Mouse (Mus musculus) hindbrain, embryonic 11.5 days (tissue): Measurements from ENCODE around the gene Phf13. TPM values are rescaled to one million over a fixed set of nuclear protein-coding genes. Genes with fewer than 3 reads are reported as not detected.

Experiments
- ATAC-seq: fragments of 200-750 bp; cut with Nextera tagmentation; 2 replicates; pipeline ENCODE4 v1.8.0; 2017; ENCODE audit warnings: mild to moderate bottlenecking, moderate TSS enrichment, moderate library complexity; ENCODE audit not compliant: low FRiP score
- DNase-seq: peaks from one replicate; pipeline ENCODE4 v3.0.0-alpha.2; 2015; ENCODE audit warnings: low spot score
- H3K27ac ChIP-seq: fragments of 300-500 bp; sonication (generic); 2 replicates; pipeline ENCODE4 v1.5.1; 2014; ENCODE audit warnings: mild to moderate bottlenecking, low read depth, low read length
- H3K27me3 ChIP-seq: fragments of 300-500 bp; sonication (generic); 2 replicates; pipeline ENCODE4 v1.6.1; 2014; ENCODE audit warnings: mild to moderate bottlenecking, low read length, moderate library complexity, mixed read lengths; ENCODE audit not compliant: control insufficient read depth, insufficient read depth
- H3K36me3 ChIP-seq: fragments of 300-500 bp; sonication (generic); 2 replicates; pipeline ENCODE4 v1.6.1; 2014; ENCODE audit warnings: mild to moderate bottlenecking, low read length, moderate library complexity, mixed read lengths; ENCODE audit not compliant: control insufficient read depth, insufficient read depth
- H3K4me1 ChIP-seq: fragments of 300-500 bp; sonication (generic); replicated peaks from 2 replicates; pipeline ENCODE4 v1.6.1; 2014; ENCODE audit warnings: low read length, mixed read lengths; ENCODE audit not compliant: control insufficient read depth, insufficient read depth
- H3K4me2 ChIP-seq: fragments of 300-500 bp; sonication (generic); replicated peaks from 2 replicates; pipeline ENCODE4 v1.6.1; 2014; ENCODE audit warnings: mild to moderate bottlenecking, low read depth, low read length
- H3K4me3 ChIP-seq: fragments of 300-500 bp; sonication (generic); 2 replicates; pipeline ENCODE4 v1.5.1; 2014; ENCODE audit warnings: low read depth, low read length
- H3K9ac ChIP-seq: fragments of 300-500 bp; sonication (generic); 2 replicates; pipeline ENCODE4 v1.6.1; 2014; ENCODE audit warnings: low read depth, low read length
- H3K9me3 ChIP-seq: fragments of 300-500 bp; sonication (generic); 2 replicates; pipeline ENCODE4 v1.6.1; 2016; ENCODE audit warnings: low read length; ENCODE audit not compliant: control insufficient read depth
- WGBS: fragments of 180-500 bp; shearing (Covaris S2); extraction: QIAGEN DNeasy Blood & Tissue Kit; methylation state at CpG from one replicate; pipeline ENCODE4 v1.1.7; 2014; 5-methylcytosine and 5-hydroxymethylcytosine counted together
- polyA plus RNA-seq: library from polyadenylated mRNA; unstranded; fragments of >200 nt; fragmentation: Nextera tagmentation; extraction: Ambion mirVana; gene quantifications from 2 replicates; pipeline ENCODE4 v1.2.1, GENCODE M21; 2014

The Phf13 gene
- polyA plus RNA-seq, 1 experiment from 2014 or later, result 15.2 TPM

DNA sequence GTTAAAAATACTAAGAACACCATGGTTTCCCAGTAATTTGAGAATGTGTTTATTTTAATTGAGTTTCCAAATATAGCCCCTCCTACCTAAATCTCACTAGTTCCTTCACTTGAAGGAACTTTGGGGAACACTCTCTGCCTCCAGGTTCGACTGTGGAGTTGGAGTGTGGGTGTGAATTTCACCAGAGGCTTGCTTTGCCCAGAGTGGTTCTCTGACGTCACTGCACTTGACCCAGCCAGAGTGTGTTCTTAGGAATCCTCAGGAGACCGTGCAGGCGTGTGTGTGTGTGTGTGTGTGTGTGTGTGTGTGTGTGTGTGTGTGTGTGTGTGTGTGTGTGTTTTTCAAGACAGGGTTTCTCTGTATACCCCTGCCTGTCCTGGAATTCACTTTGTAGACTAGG lies 4.8 kb upstream of the Phf13 start:
- Histone ChIP-seq H3K9me3 (no peaks in the 10 kb centered on the region), H3K9ac (no peak overlapping the region), H3K4me2 (no peak overlapping the region), H3K36me3 (no peaks in the 10 kb centered on the region), H3K27ac (no peak overlapping the region), H3K27me3 (no peaks in the 10 kb centered on the region), H3K4me1 (no peaks in the 10 kb centered on the region), H3K4me3 (no peak overlapping the region)
- DNase-seq (no peak), ATAC-seq (no peak)
- 58% methylated on average over 4 of the region's 4 CpGs for WGBS

DNA sequence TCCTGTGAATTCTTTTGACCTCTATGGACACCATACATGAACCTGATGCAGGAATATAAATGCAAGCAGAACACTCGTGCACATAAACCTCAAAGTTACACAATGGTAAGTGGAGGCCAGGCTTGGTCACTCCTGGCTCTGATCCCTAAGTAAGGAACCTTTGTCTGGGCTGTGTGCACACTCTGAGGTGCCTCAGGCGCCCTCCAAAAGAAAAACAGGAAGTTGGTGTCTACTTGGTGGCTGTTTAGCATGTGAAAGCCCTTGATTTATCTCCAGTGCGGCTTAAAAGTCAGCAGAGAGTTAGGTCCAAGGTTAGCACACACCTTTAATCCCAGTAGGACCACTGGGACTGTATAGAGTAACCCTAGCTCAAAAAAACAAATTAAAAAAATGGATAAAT lies 3.4 kb upstream of the Phf13 start:
- no peaks in the 10 kb centered on the region for H3K36me3 ChIP-seq
- no peaks in the 10 kb centered on the region for H3K9me3 ChIP-seq
- no peak overlapping the region for H3K4me3 ChIP-seq
- H3K27ac ChIP-seq, result no peak overlapping the region
- H3K4me2 ChIP-seq, result no peak overlapping the region
- no peak overlapping the region for H3K9ac ChIP-seq
- whole genome bisulfite sequencing, result 62% methylated on average over 3 of the region's 3 CpGs
- no peak for DNase-seq
- H3K27me3 ChIP-seq, result no peaks in the 10 kb centered on the region
- ATAC-seq, result no peak
- no peaks in the 10 kb centered on the region for H3K4me1 ChIP-seq

DNA sequence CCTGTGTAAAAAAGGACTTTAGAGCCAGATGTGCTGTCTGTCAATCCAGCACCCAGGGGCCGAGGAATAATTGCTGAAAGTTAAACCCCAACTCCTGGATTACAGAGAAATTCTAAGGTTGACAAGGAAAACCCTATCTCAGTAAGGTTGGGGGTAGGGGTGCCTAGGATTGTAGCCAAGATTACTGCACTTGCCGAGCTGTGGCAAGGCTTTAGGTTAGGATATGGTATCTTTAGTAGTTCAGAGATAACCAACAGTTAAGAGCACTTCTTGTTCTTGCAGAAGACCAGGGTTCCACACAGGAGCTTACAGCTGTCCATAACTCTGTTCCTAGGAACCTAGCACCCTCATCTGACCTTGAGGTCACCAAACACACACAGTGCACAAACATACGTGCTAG lies 1.6 kb upstream of the Phf13 start:
- Histone ChIP-seq H3K36me3 (no peaks in the 10 kb centered on the region), H3K27ac (no peak overlapping the region), H3K4me3 (peak overlapping the region; percentile 100; the same call in 1 of the 2 replicates), H3K4me1 (0 out of 2 replicates have a peak, but pooled peaks cover 3% of the 10 kb centered on the region), H3K9me3 (no peaks in the 10 kb centered on the region), H3K4me2 (no peak overlapping the region), H3K9ac (no peak overlapping the region), H3K27me3 (no peaks in the 10 kb centered on the region)
- DNase-seq (no peak), ATAC-seq (no peak)
- WGBS, result 70% methylated on average over 3 of the region's 3 CpGs

DNA sequence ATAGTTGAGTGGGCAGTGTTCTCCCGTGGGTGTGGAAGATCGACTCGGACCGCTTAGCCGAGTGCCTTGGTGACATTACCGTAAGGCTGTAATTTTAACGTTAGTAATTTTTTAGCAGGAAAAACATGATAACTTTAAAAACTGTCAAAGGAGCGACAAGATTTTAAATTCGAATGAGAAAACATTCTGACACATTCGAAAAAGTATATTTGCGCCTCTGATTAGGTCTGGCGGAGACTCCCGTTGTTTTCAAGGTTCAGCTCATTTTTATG lies 829 bp upstream of the Phf13 start:
- H3K36me3 ChIP-seq, result no peaks in the 10 kb centered on the region
- ATAC-seq, result no peak
- H3K4me3 ChIP-seq, result peak overlapping the region; percentile 100
- 0 out of 2 replicates have a peak, but pooled peaks cover 3% of the 10 kb centered on the region for H3K4me1 ChIP-seq
- peak overlapping the region; percentile 74 for H3K27ac ChIP-seq
- no peaks in the 10 kb centered on the region for H3K9me3 ChIP-seq
- DNase-seq, result no peak
- 7% methylated on average over 13 of the region's 13 CpGs for WGBS
- peak overlapping the region; percentile 75 for H3K9ac ChIP-seq
- H3K27me3 ChIP-seq, result no peaks in the 10 kb centered on the region
- peak overlapping the region; percentile 69 for H3K4me2 ChIP-seq

DNA sequence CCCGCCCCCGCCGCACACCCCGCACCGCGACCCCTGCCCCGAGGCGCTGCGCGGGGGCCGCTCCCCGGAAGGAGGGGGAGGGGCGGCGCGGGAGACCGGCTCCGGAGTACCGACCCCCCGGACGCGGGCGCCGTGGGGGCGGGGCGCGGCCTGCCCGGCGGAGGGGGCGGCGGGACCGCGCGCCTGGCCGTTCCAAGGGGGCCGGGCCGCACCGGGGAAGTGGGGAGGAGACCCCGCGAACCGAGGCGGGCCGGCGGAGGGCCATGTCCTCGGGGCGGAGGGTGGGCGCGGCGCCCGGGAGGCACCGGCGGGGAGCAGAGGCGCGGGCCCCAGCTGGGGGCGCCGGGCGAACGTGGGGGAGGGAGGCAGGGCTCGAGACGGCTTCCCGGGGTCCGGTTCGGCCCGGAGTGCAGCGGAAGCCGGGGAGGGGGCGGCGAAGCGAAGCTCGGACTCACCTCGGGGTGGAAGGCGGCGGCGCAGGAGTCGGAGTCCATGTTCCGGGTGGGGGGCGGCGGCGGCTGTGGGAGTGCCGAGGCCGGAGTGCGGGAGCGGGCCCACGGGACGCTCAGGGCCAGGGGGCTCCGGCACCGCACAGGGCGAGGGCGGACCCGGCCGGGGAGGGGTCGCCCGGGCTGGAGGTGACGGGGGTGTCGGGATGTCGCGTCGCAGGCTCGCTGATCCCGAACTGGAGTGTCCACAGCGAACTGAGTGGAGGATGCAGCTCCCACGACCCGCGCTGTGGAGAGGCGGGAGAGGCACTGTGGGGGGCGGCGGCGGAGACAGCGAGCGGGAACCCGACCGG lies 486 bp downstream of the Phf13 start:
- under 1% methylated on average over 61 of the region's 111 CpGs for WGBS
- Histone ChIP-seq H3K9ac (peak overlapping the region; percentile 93), H3K9me3 (no peaks in the 10 kb centered on the region), H3K36me3 (peaks cover 8% of the 10 kb centered on the region; the same call in 1 of the 2 replicates), H3K4me1 (0 out of 2 replicates have a peak, but pooled peaks cover 3% of the 10 kb centered on the region), H3K27me3 (no peaks in the 10 kb centered on the region), H3K27ac (peak overlapping the region; percentile 78), H3K4me2 (peak overlapping the region; percentile 88), H3K4me3 (peak overlapping the region; percentile 100)
- DNase-seq (no peak), ATAC-seq (peak; percentile 2; the same call in 1 of the 2 replicates)

DNA sequence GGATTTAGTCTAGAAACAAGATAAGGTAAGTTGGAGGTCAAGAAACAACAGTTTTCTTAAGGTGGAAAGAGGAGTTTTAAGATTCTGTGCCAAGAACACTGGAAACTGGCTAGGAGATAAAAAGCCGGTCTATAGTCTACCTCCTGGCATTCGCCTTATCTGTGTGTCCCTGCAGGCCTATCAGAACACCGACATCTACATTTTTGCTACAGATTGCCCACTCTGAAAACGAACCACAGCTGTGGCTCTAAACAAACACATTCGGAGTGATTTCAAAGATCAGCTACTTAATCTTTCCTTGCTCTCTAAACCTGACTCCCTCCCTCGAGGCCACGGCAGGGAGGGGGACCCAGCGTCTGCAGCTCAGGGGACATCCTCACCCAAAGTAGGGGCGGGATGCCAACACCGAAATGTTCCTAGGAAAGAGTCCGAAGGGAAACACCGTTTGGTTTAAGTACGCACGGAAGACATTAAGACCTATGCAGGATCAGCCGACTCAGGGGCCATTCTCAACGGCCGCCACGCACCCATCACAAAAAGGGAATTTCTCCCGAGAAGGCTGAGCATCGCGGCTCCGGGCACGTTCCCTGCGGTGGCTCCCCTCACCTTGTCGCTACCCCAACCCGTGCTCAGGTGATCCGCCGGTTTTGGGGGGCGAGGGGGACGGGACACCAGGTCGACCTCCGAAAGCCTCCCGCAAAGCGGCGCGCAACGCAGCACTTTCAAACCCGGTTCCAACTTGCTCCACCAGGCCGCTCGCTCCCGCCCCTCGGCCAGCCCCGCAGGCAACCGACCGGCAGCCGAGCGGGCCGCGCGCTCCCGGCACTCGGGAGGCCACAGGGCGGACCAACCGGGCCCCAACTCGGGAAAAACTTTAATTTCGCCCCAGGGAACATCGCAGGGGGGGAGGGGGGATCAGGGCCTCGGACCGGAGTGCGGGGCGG lies 1.6 kb downstream of the Phf13 start:
- WGBS, result under 1% methylated on average over 54 of the region's 61 CpGs
- H3K9me3 ChIP-seq, result no peaks in the 10 kb centered on the region
- H3K27me3 ChIP-seq, result no peaks in the 10 kb centered on the region
- peak overlapping the region; percentile 100 for H3K4me3 ChIP-seq
- H3K4me2 ChIP-seq, result peak overlapping the region; percentile 88
- H3K9ac ChIP-seq, result peak overlapping the region; percentile 93
- H3K36me3 ChIP-seq, result peaks cover 9% of the 10 kb centered on the region; the same call in 1 of the 2 replicates
- H3K27ac ChIP-seq, result peak overlapping the region; percentile 78
- ATAC-seq (no peak), DNase-seq (peak; percentile 61)
- H3K4me1 ChIP-seq, result 0 out of 2 replicates have a peak, but pooled peaks cover 3% of the 10 kb centered on the region

DNA sequence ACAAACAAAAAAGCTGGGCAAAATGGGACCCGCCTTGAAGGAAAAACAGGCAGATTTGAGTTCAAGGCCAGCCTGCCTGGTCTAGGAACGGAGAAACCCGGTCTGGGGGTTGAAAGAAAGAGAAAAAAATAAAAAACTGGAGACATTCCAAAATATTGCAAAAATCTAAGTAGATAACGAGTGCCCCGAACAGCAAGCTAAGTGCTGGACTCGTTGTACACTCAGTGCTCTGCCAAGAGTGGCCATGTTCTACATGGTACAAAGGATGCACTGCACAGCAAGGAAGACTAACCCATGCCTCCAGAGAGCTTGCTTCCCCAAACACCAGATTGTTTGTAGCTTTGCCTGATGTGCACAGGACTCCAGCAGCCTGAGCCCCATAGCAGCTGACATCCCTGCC lies 3.0 kb downstream of the Phf13 start:
- H3K4me2 ChIP-seq, result no peak overlapping the region
- H3K27ac ChIP-seq, result no peak overlapping the region
- H3K27me3 ChIP-seq, result no peaks in the 10 kb centered on the region
- H3K36me3 ChIP-seq, result peaks cover 9% of the 10 kb centered on the region; the same call in 1 of the 2 replicates
- DNase-seq (no peak), ATAC-seq (no peak)
- WGBS, result 86% methylated on average over 6 of the region's 6 CpGs
- H3K4me1 ChIP-seq, result peaks cover 8% of the 10 kb centered on the region
- H3K9ac ChIP-seq, result no peak overlapping the region
- no peak overlapping the region for H3K4me3 ChIP-seq
- no peaks in the 10 kb centered on the region for H3K9me3 ChIP-seq

DNA sequence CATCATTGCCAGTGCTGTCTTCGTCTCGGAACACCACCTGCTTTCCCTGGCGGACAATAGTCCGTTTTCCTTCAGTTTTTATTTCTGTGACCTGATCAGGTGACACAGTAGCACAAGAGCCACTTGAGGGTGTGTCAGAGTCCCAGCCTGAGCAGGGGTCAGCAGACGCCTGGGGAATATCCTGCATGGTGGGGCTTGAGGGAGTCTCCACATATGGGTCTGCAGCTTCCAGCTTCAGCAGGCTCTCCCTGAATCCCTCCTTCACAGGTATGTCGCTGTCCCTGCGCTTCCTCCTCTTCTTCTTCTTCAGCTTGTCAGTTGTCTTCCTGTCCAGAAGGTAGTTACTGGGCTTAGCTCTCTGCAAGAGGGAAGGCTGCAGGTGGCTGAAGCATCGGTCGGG lies 4.0 kb downstream of the Phf13 start:
- Histone ChIP-seq H3K4me2 (no peak overlapping the region), H3K27ac (no peak overlapping the region), H3K9me3 (no peaks in the 10 kb centered on the region), H3K4me3 (no peak overlapping the region), H3K9ac (no peak overlapping the region), H3K27me3 (no peaks in the 10 kb centered on the region), H3K36me3 (peaks cover 9% of the 10 kb centered on the region; the same call in 1 of the 2 replicates), H3K4me1 (peaks cover 10% of the 10 kb centered on the region)
- WGBS, result 94% methylated on average over 9 of the region's 9 CpGs
- ATAC-seq, result no peak
- DNase-seq, result no peak
